Mouse (Mus musculus) ovary, postnatal 36 days (tissue): ENCODE measurements around the gene Olfr1225.
"Not testable (repeated sequence)": the region's sequence is repeated elsewhere in the genome, so short reads cannot be mapped to it uniquely, and the experiment has no call there.

Source experiments
- DNase-seq: peaks from one replicate; pipeline ENCODE4 v3.0.0; 2022; ENCODE audit warnings: low spot score, mixed read lengths

The Olfr1225 gene

GRCm38 (mm10) chr2:89174569-89174968 is at the start of gene Olfr1225:
Olfr1225 (minus strand) TSS chr2:89174669.
- DNase-seq = no peak

GRCm38 (mm10) chr2:89199948-89200347 is 25.5 kb upstream of the Olfr1225 start, which contains the start of gene Olfr1226:
Olfr1226 (minus strand) TSS chr2:89200048.
- DNase-seq = no peak

- no peak for DNase-seq
These were observed 22.0 kb upstream of the Olfr1225 start for GRCm38 (mm10) chr2:89196325-89196982.

GRCm38 (mm10) chr2:89164711-89165110 is 9.8 kb downstream of the Olfr1225 start:
- not testable (repeated sequence) for DNase-seq

GRCm38 (mm10) chr2:89163991-89164390 is 10.5 kb downstream of the Olfr1225 start, which contains the start of gene Olfr1224-ps1:
Olfr1224-ps1 (minus strand) TSS chr2:89164091.
- DNase-seq = not testable (repeated sequence)

- no peak for DNase-seq
These were observed 23.0 kb downstream of the Olfr1225 start, which contains the start of gene Olfr1223 for GRCm38 (mm10) chr2:89151460-89151859. Olfr1223 (minus strand) TSS chr2:89151560.

GRCm38 (mm10) chr2:89132954-89133353 is 41.5 kb downstream of the Olfr1225 start, which contains the start of gene Olfr1222:
Olfr1222 (minus strand) TSS chr2:89133054.
- no peak for DNase-seq
